Mouse (Mus musculus): ENCODE data around the gene 8030474K03Rik. TPM values are rescaled to one million over a fixed set of nuclear protein-coding genes. Genes with fewer than 3 reads are reported as not detected.
"Not testable (repeated sequence)": the region's sequence is repeated elsewhere in the genome, so short reads cannot be mapped to it uniquely, and the experiment has no call there.

The 8030474K03Rik gene
- polyA plus RNA-seq, 1 experiment from 2014 or later = not detected

DNA sequence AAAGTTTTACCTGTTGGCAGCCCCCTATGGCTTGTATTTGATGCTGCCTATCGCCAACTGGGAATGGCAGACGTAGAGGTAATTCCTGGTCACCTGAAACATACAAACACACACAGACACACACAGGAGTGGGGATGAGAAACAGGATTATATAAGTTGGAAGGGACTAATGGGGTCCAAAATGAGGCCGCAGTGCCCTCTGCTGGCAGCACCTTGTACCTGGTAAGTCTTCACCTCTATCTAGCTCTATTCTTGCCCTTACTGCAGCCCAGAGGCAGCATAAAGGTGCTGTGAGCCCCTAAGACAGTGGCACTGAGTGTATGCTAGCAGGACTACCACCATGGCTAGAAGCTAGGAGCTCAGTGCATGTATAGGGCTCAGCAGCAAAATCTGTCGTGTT lies 2.9 kb upstream of the 8030474K03Rik start:
- H3K9me3 ChIP-seq (ENCODE audit: control insufficient read depth, low read length) = no peaks in the 10 kb centered on the region
- peak; percentile 79 for DNase-seq
- no peaks in the 10 kb centered on the region for H3K36me3 ChIP-seq (ENCODE audit: control insufficient read depth, insufficient read depth, low read length)
- H3K4me1 ChIP-seq (ENCODE audit: control insufficient read depth, insufficient read depth, low read length) = no peaks in the 10 kb centered on the region
- no peaks in the 10 kb centered on the region for H3K27me3 ChIP-seq (ENCODE audit: control insufficient read depth, insufficient read depth, low read length)
- no peak overlapping the region for H3K4me2 ChIP-seq (ENCODE audit: low read length)
- H3K9ac ChIP-seq (replicated peaks; ENCODE audit: low read length) = no peak overlapping the region
- no peak overlapping the region for H3K27ac ChIP-seq (replicated peaks; ENCODE audit: low read depth, low read length)
- no peak overlapping the region for H3K4me3 ChIP-seq (replicated peaks; ENCODE audit: low read depth, low read length)
- WGBS = 53% methylated on average over 4 of the region's 4 CpGs
- ATAC-seq (ENCODE audit: low FRiP score, low TSS enrichment) = no peak

DNA sequence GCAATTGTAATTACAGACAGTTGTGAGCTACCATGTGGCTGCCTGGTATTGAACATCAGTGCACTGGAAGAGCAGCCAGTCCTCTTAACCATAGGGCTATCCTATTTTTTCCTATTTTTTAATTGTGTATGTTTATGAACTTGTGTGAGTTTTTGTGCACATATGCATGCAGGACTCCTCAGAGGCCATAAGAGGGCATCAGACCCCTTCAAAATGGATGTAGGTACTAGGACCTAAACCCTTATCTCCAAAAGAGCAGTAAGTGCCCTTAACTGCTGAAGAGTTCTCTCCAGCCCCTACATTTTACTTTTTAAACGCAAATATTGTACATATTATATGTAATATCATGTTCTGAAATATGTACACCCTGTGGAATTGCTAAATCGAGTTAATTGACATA lies 11.1 kb downstream of the 8030474K03Rik start:
- no peaks in the 10 kb centered on the region for H3K27me3 ChIP-seq (ENCODE audit: control insufficient read depth, insufficient read depth, low read length)
- no peaks in the 10 kb centered on the region for H3K4me1 ChIP-seq (ENCODE audit: control insufficient read depth, insufficient read depth, low read length)
- ATAC-seq (ENCODE audit: low FRiP score, low TSS enrichment) (no peak), DNase-seq (peak; percentile 54)
- no peak overlapping the region for H3K9ac ChIP-seq (replicated peaks; ENCODE audit: low read length)
- 31% methylated on average over 2 of the region's 2 CpGs for WGBS
- no peak overlapping the region for H3K4me3 ChIP-seq (replicated peaks; ENCODE audit: low read depth, low read length)
- no peak overlapping the region for H3K4me2 ChIP-seq (ENCODE audit: low read length)
- no peak overlapping the region for H3K27ac ChIP-seq (replicated peaks; ENCODE audit: low read depth, low read length)
- no peaks in the 10 kb centered on the region for H3K36me3 ChIP-seq (ENCODE audit: control insufficient read depth, insufficient read depth, low read length)
- H3K9me3 ChIP-seq (ENCODE audit: control insufficient read depth, low read length) = no peaks in the 10 kb centered on the region

DNA sequence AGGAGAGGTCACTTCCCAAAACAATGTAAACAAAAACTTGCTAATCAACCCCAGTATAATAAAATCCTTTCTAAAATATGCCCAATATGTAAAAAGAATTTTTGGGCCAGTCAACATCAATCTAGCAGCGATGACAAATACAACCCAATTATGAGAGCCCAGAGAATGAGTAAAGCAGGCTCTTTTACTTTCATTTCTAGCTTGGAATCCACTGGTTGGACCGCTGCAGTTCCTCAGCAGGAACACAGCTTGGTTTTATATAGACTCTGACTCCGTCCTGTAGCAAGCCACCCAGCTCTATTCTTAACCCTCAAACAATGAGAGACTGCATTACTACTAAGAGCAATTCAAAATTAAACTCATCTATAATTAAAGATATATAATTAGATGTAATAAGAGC lies 17.3 kb downstream of the 8030474K03Rik start:
- Histone ChIP-seq H3K4me3 (replicated peaks; ENCODE audit: low read depth, low read length) (no peak overlapping the region), H3K27ac (replicated peaks; ENCODE audit: low read depth, low read length) (no peak overlapping the region), H3K36me3 (ENCODE audit: control insufficient read depth, insufficient read depth, low read length) (no peaks in the 10 kb centered on the region), H3K9ac (replicated peaks; ENCODE audit: low read length) (no peak overlapping the region), H3K27me3 (ENCODE audit: control insufficient read depth, insufficient read depth, low read length) (0 out of 2 replicates have a peak, but pooled peaks cover 3% of the 10 kb centered on the region), H3K4me2 (ENCODE audit: low read length) (no peak overlapping the region), H3K9me3 (ENCODE audit: control insufficient read depth, low read length) (no peaks in the 10 kb centered on the region), H3K4me1 (ENCODE audit: control insufficient read depth, insufficient read depth, low read length) (no peaks in the 10 kb centered on the region)
- WGBS = 65% methylated on average over 3 of the region's 3 CpGs
- no peak for ATAC-seq (ENCODE audit: low FRiP score, low TSS enrichment)
- no peak for DNase-seq

- Histone ChIP-seq H3K27me3 (ENCODE audit: control insufficient read depth, insufficient read depth, low read length) (no peaks in the 10 kb centered on the region), H3K4me3 (replicated peaks; ENCODE audit: low read depth, low read length) (no peak overlapping the region), H3K4me2 (ENCODE audit: low read length) (no peak overlapping the region), H3K4me1 (ENCODE audit: control insufficient read depth, insufficient read depth, low read length) (no peaks in the 10 kb centered on the region), H3K27ac (replicated peaks; ENCODE audit: low read depth, low read length) (no peak overlapping the region), H3K9ac (replicated peaks; ENCODE audit: low read length) (no peak overlapping the region), H3K9me3 (ENCODE audit: control insufficient read depth, low read length) (no peaks in the 10 kb centered on the region), H3K36me3 (ENCODE audit: control insufficient read depth, insufficient read depth, low read length) (no peaks in the 10 kb centered on the region)
- DNase-seq (peak; percentile 46), ATAC-seq (ENCODE audit: low FRiP score, low TSS enrichment) (no peak)
- WGBS = 80% methylated on average over 1 of the region's 1 CpGs
These were observed 24.7 kb downstream of the 8030474K03Rik start for GRCm38 (mm10) chrX:101819163-101819562.

DNA sequence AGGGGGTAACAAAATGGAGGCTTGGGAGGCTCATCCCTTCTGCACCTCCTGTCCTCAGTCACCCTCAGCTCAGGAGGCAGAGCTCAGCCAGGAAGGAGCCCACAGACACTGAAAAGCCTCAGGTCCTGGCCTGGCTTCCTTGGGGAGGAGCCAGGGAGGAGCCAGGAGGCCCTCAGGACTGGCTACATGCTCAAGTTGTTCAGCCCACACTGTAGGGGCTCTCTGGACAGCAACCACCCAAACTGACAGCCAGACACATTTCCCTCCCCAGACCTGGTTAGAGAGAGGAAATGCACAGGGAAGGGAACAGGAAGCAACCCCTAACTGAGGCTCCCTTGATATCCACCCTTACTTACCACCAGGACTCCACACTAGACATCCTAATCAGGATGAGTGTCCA lies 25.5 kb downstream of the 8030474K03Rik start:
- ATAC-seq (ENCODE audit: low FRiP score, low TSS enrichment); H3K4me2 ChIP-seq (ENCODE audit: low read length); H3K9me3 ChIP-seq (ENCODE audit: control insufficient read depth, low read length); H3K9ac ChIP-seq (replicated peaks; ENCODE audit: low read length); H3K27me3 ChIP-seq (ENCODE audit: control insufficient read depth, insufficient read depth, low read length); DNase-seq; H3K4me3 ChIP-seq (replicated peaks; ENCODE audit: low read depth, low read length); H3K27ac ChIP-seq (replicated peaks; ENCODE audit: low read depth, low read length); H3K36me3 ChIP-seq (ENCODE audit: control insufficient read depth, insufficient read depth, low read length); H3K4me1 ChIP-seq (ENCODE audit: control insufficient read depth, insufficient read depth, low read length): not testable (repeated sequence)

DNA sequence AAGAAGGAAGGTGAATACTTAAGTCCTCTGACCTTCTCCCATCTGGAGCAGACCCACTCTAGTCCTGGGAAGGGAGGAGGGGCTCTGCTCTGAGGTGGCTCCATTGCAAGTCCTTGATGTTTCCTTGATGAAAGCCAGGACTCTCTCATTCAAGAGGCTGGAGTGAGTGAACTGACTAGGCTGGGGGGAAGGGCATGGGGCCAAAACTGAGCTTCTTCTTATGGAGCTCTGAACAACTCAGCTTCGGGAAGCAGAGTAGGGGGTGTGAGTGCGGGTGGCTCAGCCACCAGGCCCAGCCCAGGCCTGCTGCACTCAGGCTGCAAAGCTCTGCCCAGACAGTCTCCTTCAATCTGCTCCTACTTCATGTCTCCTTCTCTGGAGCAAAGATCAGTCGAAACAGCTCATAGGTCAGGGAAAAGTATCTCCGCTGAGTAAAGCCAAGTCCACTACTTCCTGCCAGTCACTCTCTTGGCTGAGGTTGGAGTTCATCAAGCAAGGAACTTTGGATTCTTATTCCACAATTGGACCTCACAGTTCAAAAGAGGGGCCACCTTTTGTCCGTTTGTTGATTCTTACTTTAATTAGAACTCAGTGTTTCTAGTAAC lies 52.8 kb downstream of the 8030474K03Rik start:
- Histone ChIP-seq H3K4me1 (ENCODE audit: control insufficient read depth, insufficient read depth, low read length) (no peaks in the 10 kb centered on the region), H3K4me3 (replicated peaks; ENCODE audit: low read depth, low read length) (no peak overlapping the region), H3K36me3 (ENCODE audit: control insufficient read depth, insufficient read depth, low read length) (no peaks in the 10 kb centered on the region), H3K27ac (replicated peaks; ENCODE audit: low read depth, low read length) (no peak overlapping the region), H3K9me3 (ENCODE audit: control insufficient read depth, low read length) (no peaks in the 10 kb centered on the region), H3K4me2 (ENCODE audit: low read length) (no peak overlapping the region), H3K9ac (replicated peaks; ENCODE audit: low read length) (no peak overlapping the region), H3K27me3 (ENCODE audit: control insufficient read depth, insufficient read depth, low read length) (peaks cover 37% of the 10 kb centered on the region; the same call in 1 of the 2 replicates)
- ATAC-seq (ENCODE audit: low FRiP score, low TSS enrichment) = no peak
- WGBS = 53% methylated on average over 5 of the region's 5 CpGs
- DNase-seq = no peak

Other genes starting within 250 kb of the 8030474K03Rik start
- gene Ogt, start 154.6 kb upstream of the 8030474K03Rik start, polyA plus RNA-seq (2014; fragmentation: Nextera tagmentation; extraction: Ambion mirVana) = 261 and 292 TPM in 2 replicates
- 0.36 TPM in 1 of 2 replicates, not detected in the other for gene Cxcr3, start 60.4 kb upstream of the 8030474K03Rik start, polyA plus RNA-seq (2014; fragmentation: Nextera tagmentation; extraction: Ambion mirVana)
- gene Gm4779, start 233 bp upstream of the 8030474K03Rik start, polyA plus RNA-seq (2014; fragmentation: Nextera tagmentation; extraction: Ambion mirVana) = not detected in 2 replicates
- 5.8 and 7.8 TPM in 2 replicates for gene Nhsl2, start 54.7 kb downstream of the 8030474K03Rik start, polyA plus RNA-seq (2014; fragmentation: Nextera tagmentation; extraction: Ambion mirVana)